Mouse (Mus musculus) limb, embryonic 10.5 days (tissue): ENCODE data around the gene Pid1. TPM values are rescaled to one million over a fixed set of nuclear protein-coding genes. Genes with fewer than 3 reads are reported as not detected.

Experiments
- DNase-seq: peaks from one replicate; pipeline ENCODE4 v3.0.0-alpha.2; 2017; ENCODE audit warnings: low spot score
- H3K27ac ChIP-seq: fragments of 300-500 bp; sonication (generic); 2 replicates; pipeline ENCODE4 v1.5.1; 2016; ENCODE audit warnings: mild to moderate bottlenecking
- H3K27me3 ChIP-seq: fragments of 300-500 bp; sonication (generic); 2 replicates; pipeline ENCODE4 v1.6.1; 2016; ENCODE audit warnings: low read depth, mild to moderate bottlenecking; ENCODE audit not compliant: poor library complexity, severe bottlenecking
- H3K36me3 ChIP-seq: fragments of 300-500 bp; sonication (generic); 2 replicates; pipeline ENCODE4 v1.6.1; 2016; ENCODE audit warnings: mild to moderate bottlenecking, moderate library complexity
- H3K4me1 ChIP-seq: fragments of 300-500 bp; sonication (generic); 2 replicates; pipeline ENCODE4 v1.6.1; 2016
- H3K4me3 ChIP-seq: fragments of 300-500 bp; sonication (generic); 2 replicates; pipeline ENCODE4 v1.5.1; 2016; ENCODE audit warnings: mild to moderate bottlenecking, moderate library complexity
- H3K9me3 ChIP-seq: fragments of 300-500 bp; sonication (generic); replicated peaks from 2 replicates; pipeline ENCODE4 v1.6.1; 2016; ENCODE audit warnings: mild to moderate bottlenecking
- WGBS: fragments of 180-500 bp; shearing (Covaris S2); methylation state at CpG from one replicate; pipeline ENCODE4 v1.1.7; 2016; 5-methylcytosine and 5-hydroxymethylcytosine counted together
- polyA plus RNA-seq: library from polyadenylated mRNA; unstranded; fragments of >200 nt; fragmentation: Nextera tagmentation; extraction: Ambion mirVana; gene quantifications from 2 replicates; pipeline ENCODE4 v1.2.1, GENCODE M21; 2016

Gene Pid1
- polyA plus RNA-seq, 1 experiment from 2014 or later, result 3.7 TPM

DNA sequence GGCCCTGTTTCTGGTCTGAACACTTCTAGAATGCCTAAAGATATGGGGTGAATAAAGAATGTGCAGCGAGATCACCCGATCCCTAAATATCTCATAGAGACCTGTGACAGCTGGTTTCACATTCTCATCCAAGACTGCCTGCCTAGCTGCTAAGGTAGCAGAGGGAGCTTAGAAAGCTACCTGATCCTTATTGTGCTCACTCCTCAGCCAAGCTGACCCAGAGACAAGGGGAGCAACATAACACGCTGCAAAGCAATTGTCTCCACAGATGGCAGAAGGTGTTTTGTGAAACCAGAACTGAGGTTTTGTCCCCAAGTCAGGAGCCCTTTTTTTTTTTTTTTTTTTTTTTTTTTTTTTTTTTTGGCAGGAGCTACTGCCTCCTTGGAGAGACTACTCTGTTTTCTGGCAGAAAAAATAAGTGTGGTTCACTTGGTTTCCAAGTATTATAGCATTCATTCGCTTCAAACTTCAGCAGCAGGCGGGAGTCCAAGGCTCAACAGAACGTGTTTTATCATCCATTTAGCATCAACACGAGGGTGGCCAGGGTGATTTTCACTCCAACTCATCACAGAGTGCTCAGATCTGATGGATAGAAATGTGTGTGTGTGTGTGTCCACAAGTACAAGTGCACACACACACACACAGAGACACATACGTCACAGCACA lies 22.6 kb upstream of the Pid1 start:
- no peaks in the 10 kb centered on the region for H3K9me3 ChIP-seq

GRCm38 (mm10) chr1:84382709-84383108 lies 18.7 kb upstream of the Pid1 start:
- DNase-seq, result no peak
- H3K27me3 ChIP-seq, result no peaks in the 10 kb centered on the region
- no peak overlapping the region for H3K4me3 ChIP-seq
- H3K4me1 ChIP-seq, result no peaks in the 10 kb centered on the region
- H3K27ac ChIP-seq, result no peak overlapping the region
- no peaks in the 10 kb centered on the region for H3K9me3 ChIP-seq
- no peaks in the 10 kb centered on the region for H3K36me3 ChIP-seq
- WGBS, result 81% methylated on average over 1 of the region's 1 CpGs

More for the DNA sequence above, 22.6 kb upstream of the Pid1 start:
- Histone ChIP-seq H3K4me1 (no peaks in the 10 kb centered on the region), H3K27ac (no peak overlapping the region), H3K27me3 (no peaks in the 10 kb centered on the region), H3K4me3 (no peak overlapping the region), H3K36me3 (no peaks in the 10 kb centered on the region)
- DNase-seq, result no peak
- 84% methylated on average over 8 of the region's 8 CpGs for WGBS

DNA sequence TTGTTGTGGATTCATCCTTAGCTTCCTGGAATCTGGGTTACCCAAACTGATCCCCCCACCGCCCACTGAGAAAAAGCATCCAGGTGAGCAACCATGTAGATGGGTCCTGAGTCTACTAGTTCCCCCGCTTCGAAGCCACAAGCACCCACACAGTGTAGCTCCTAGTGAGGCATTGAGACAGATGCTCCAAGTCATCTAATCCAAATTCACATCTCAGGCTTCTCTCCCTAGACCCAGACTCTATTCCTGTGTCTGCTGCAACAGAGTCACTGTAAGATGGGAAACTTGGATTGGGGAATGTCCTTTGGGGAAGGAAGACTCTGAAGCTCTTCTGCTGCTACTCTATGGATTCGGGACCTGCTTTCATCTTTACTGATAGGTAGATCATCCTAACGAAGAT lies 18.1 kb upstream of the Pid1 start:
- no peak for DNase-seq
- 93% methylated on average over 5 of the region's 5 CpGs for WGBS
- no peaks in the 10 kb centered on the region for H3K27me3 ChIP-seq
- H3K36me3 ChIP-seq, result no peaks in the 10 kb centered on the region
- no peak overlapping the region for H3K4me3 ChIP-seq
- no peaks in the 10 kb centered on the region for H3K9me3 ChIP-seq
- H3K27ac ChIP-seq, result no peak overlapping the region
- H3K4me1 ChIP-seq, result no peaks in the 10 kb centered on the region

DNA sequence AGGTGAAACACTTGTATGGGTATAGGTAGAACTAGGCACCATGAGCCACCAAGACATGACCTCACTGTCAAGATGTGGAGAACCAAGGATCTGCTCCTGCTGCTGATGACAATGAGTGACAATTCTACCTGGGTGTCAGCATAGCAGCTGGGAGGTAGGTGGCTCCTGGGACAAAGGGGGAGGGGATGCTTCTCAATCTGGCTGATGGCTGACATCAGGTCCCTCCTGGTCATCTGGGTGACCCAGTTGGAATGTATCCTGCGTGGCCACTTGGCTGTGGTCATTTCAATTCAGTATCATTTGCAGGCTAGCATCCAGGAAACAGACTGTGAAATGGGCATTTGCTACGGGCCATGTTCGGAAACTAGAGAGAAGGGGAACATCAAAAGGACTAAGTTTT lies 16.9 kb upstream of the Pid1 start:
- no peaks in the 10 kb centered on the region for H3K36me3 ChIP-seq
- H3K27me3 ChIP-seq, result no peaks in the 10 kb centered on the region
- no peak for DNase-seq
- H3K4me1 ChIP-seq, result no peaks in the 10 kb centered on the region
- no peaks in the 10 kb centered on the region for H3K9me3 ChIP-seq
- no peak overlapping the region for H3K27ac ChIP-seq
- WGBS, result 79% methylated on average over 3 of the region's 3 CpGs
- H3K4me3 ChIP-seq, result no peak overlapping the region

GRCm38 (mm10) chr1:84367733-84368132 lies 3.8 kb upstream of the Pid1 start:
- Histone ChIP-seq H3K4me1 (no peaks in the 10 kb centered on the region), H3K9me3 (no peaks in the 10 kb centered on the region), H3K27me3 (no peaks in the 10 kb centered on the region), H3K27ac (no peak overlapping the region), H3K4me3 (no peak overlapping the region), H3K36me3 (no peaks in the 10 kb centered on the region)
- no peak for DNase-seq
- WGBS, result 78% methylated on average over 3 of the region's 3 CpGs

- Histone ChIP-seq H3K27me3 (no peaks in the 10 kb centered on the region), H3K4me1 (no peaks in the 10 kb centered on the region), H3K27ac (no peak overlapping the region), H3K4me3 (no peak overlapping the region), H3K36me3 (no peaks in the 10 kb centered on the region), H3K9me3 (no peaks in the 10 kb centered on the region)
- no peak for DNase-seq
- WGBS, result 74% methylated on average over 3 of the region's 3 CpGs
These were observed 2.6 kb upstream of the Pid1 start for GRCm38 (mm10) chr1:84366553-84366952.

DNA sequence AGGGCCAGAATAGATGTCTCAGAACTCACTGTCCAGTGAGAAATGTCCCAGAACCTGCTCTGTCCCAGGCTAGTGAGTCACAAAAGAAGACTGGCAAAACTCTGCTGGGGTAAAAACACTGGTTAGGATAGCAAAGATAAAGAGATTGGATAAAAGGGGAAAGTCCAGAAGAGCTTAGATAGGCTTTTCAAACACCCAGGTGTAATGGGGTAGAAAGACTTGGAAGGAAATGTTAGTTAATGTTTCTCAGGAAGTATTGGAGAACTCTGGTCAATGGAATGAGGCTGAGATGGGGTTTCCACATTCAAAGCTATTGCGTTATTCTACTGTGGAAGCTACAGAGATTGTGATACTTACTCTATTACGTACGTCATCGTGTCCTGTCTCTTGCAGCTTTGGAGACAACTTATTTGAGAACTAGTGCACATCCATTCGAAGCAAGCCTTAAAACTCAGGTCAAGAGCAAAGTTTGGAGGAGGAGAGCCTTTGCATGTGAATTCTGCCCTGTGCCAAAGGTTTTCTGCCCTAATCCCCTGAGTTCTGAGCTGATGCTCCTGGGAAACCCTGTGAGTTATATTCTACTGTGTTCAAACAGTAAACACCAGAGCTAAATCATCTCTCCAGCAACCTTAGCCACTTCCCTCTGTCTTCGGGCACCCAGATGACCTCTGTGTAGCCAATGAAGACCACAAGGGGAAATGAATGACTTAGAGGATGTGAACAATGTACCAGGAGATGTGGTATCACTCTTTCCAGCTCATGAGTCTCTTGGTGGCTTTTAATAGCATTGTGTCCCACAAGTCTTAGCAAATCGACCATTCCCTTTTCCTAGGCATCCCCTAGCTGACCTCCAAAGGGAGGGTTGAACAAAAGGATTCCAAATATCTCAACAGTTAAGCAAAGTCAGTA lies 1.0 kb downstream of the Pid1 start:
- no peak for DNase-seq
- no peak overlapping the region for H3K27ac ChIP-seq
- no peaks in the 10 kb centered on the region for H3K4me1 ChIP-seq
- no peak overlapping the region for H3K4me3 ChIP-seq
- no peaks in the 10 kb centered on the region for H3K36me3 ChIP-seq
- H3K9me3 ChIP-seq, result no peaks in the 10 kb centered on the region
- H3K27me3 ChIP-seq, result no peaks in the 10 kb centered on the region
- WGBS, result 86% methylated on average over 7 of the region's 7 CpGs

DNA sequence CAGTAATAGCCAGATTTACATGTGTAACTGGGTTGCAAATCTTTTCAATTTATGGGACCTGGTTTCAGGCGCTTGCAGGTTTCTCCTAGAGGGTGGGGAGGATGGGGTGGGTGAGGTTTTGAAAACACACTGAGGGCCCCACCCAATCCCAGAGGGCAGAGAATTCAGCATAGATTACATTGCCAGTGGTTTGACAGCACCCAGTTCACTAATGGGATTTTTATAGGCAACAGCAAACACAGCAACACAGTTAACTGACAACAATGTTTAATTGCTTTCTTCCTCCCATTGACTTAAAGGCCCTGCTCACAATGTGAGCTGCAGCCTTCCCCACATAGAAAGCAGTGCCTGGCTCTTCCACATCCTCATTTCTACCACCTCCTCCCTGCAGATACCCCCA lies 1.8 kb downstream of the Pid1 start:
- Histone ChIP-seq H3K4me1 (no peaks in the 10 kb centered on the region), H3K36me3 (no peaks in the 10 kb centered on the region), H3K27ac (no peak overlapping the region), H3K9me3 (no peaks in the 10 kb centered on the region), H3K4me3 (no peak overlapping the region), H3K27me3 (no peaks in the 10 kb centered on the region)
- 81% methylated on average over 1 of the region's 1 CpGs for WGBS
- no peak for DNase-seq

DNA sequence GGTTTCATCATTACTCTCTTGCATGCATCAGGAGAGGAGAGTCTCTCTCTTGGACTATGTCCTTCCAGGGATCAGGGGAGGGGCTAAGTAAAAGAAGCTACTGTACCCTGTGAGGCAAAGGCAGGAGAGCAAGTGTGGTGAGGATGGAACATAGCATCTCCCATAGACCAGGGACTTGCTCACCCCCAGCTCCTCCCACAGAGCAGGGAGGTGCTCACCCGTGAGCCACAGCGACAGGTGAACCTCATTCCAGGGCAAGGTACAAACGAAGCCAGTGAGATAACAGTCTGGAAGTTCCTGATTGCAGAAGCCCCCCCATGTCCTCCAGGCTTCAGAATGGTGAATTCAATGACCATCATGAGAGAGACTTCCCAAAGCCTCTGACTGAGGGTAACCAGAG lies 2.6 kb downstream of the Pid1 start:
- Histone ChIP-seq H3K4me1 (no peaks in the 10 kb centered on the region), H3K27ac (no peak overlapping the region), H3K36me3 (no peaks in the 10 kb centered on the region), H3K9me3 (no peaks in the 10 kb centered on the region), H3K4me3 (no peak overlapping the region), H3K27me3 (no peaks in the 10 kb centered on the region)
- WGBS, result 82% methylated on average over 3 of the region's 3 CpGs
- no peak for DNase-seq

DNA sequence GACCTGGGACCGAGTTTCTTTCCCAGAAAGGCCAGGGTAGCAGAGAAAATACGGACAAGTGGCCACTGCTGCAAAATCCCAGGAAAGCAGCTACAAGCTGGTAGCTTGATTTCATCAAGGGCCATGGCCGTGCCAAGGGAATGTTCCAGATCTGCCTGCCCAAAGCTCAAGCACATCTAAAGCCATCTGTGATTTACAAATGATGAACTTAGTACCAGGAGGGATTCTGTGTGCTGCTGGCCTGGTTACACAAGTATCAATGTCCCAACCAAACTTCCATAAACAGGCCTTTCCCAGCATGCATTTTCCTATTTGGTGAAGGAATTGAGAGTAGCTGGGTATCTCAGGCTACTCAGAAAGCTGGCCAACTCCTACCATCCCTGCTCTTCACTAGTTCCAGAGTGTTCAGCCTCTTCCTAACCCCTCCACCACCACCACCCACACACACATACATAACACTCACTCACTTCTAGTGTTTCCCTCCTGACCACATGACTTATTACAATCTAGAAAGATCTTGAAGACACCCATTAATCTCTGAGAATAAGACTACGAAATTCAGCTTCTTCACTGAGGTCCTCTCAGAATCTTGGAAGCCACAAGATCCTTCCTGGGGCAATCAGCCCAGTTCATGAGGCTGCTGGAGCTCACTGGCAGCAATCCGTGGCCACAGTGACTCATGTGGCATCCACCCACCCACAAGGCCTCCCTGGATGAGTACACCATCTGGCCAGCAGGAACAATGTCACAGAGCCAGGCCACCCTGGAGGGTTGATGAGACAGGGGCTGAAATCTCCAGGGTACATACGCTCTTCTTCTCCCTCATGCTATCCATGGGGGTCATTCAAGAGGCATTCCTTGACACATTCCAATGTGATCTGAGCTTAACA lies 4.1 kb downstream of the Pid1 start:
- Histone ChIP-seq H3K4me3 (no peak overlapping the region), H3K36me3 (no peaks in the 10 kb centered on the region), H3K4me1 (no peaks in the 10 kb centered on the region), H3K27ac (no peak overlapping the region), H3K27me3 (no peaks in the 10 kb centered on the region), H3K9me3 (no peaks in the 10 kb centered on the region)
- no peak for DNase-seq
- 94% methylated on average over 6 of the region's 6 CpGs for WGBS

- no peaks in the 10 kb centered on the region for H3K27me3 ChIP-seq
- H3K36me3 ChIP-seq, result no peaks in the 10 kb centered on the region
- H3K27ac ChIP-seq, result no peak overlapping the region
- no peak overlapping the region for H3K4me3 ChIP-seq
- H3K9me3 ChIP-seq, result no peaks in the 10 kb centered on the region
- DNase-seq, result no peak
- WGBS, result 91% methylated on average over 5 of the region's 5 CpGs
- H3K4me1 ChIP-seq, result no peaks in the 10 kb centered on the region
These were observed 6.8 kb downstream of the Pid1 start for GRCm38 (mm10) chr1:84357216-84357615.

DNA sequence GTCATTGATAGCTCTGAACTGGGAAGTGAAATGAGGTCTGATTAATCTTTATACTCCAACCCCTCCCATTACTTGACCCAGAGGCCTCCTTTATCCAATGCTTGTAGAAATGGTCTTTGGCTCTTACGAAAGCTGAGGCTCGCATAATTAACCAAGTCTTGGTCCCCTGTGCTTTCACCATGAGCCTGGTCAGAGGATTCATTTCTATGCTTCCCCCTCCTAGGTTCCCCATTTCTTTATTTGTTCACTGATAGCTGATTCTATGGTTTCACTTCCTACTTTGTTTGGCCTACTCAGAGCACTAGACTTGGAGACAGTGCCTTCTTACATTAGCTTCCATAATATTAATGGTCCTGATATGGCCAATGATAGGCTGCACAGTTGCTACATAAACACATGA lies 13.7 kb downstream of the Pid1 start:
- WGBS, result 90% methylated on average over 2 of the region's 2 CpGs

More for the DNA sequence above, 13.7 kb downstream of the Pid1 start:
- no peaks in the 10 kb centered on the region for H3K9me3 ChIP-seq
- no peak for DNase-seq
- H3K4me3 ChIP-seq, result no peak overlapping the region
- no peaks in the 10 kb centered on the region for H3K36me3 ChIP-seq
- H3K27me3 ChIP-seq, result no peaks in the 10 kb centered on the region
- H3K4me1 ChIP-seq, result no peaks in the 10 kb centered on the region
- no peak overlapping the region for H3K27ac ChIP-seq
